Mouse (Mus musculus) kidney, embryonic 14.5 days (tissue): ENCODE results near the gene Ctcf. TPM values are rescaled to one million over a fixed set of nuclear protein-coding genes. Genes with fewer than 3 reads are reported as not detected.
"Not testable (repeated sequence)": the region's sequence is repeated elsewhere in the genome, so short reads cannot be mapped to it uniquely, and the experiment has no call there.

Source experiments
- ATAC-seq: fragments of 200-750 bp; cut with Nextera tagmentation; 2 replicates; pipeline ENCODE4 v1.8.0; 2017; ENCODE audit warnings: moderate number of reproducible peaks, mild to moderate bottlenecking, moderate TSS enrichment, moderate library complexity; ENCODE audit not compliant: low FRiP score, low TSS enrichment
- H3K27ac ChIP-seq: fragments of 300-500 bp; sonication (generic); 2 replicates; pipeline ENCODE4 v1.5.1; 2014; ENCODE audit warnings: low read depth, mild to moderate bottlenecking, low read length, moderate library complexity, mixed read lengths
- H3K27me3 ChIP-seq: fragments of 300-500 bp; sonication (generic); 2 replicates; pipeline ENCODE4 v1.6.1; 2014; ENCODE audit warnings: mild to moderate bottlenecking, low read length; ENCODE audit not compliant: control insufficient read depth, insufficient read depth
- H3K36me3 ChIP-seq: fragments of 300-500 bp; sonication (generic); 2 replicates; pipeline ENCODE4 v1.6.1; 2014; ENCODE audit warnings: low read length, mixed read lengths; ENCODE audit not compliant: control insufficient read depth, insufficient read depth
- H3K4me1 ChIP-seq: fragments of 300-500 bp; sonication (generic); 2 replicates; pipeline ENCODE4 v1.6.1; 2014; ENCODE audit warnings: low read length, mixed read lengths; ENCODE audit not compliant: control insufficient read depth, insufficient read depth
- H3K4me2 ChIP-seq: fragments of 300-500 bp; sonication (generic); replicated peaks from 2 replicates; pipeline ENCODE4 v1.6.1; 2014; ENCODE audit warnings: low read depth, mild to moderate bottlenecking, low read length
- H3K4me3 ChIP-seq: fragments of 300-500 bp; sonication (generic); 2 replicates; pipeline ENCODE4 v1.5.1; 2014; ENCODE audit warnings: mild to moderate bottlenecking, low read length
- H3K9ac ChIP-seq: fragments of 300-500 bp; sonication (generic); 2 replicates; pipeline ENCODE4 v1.6.1; 2014; ENCODE audit warnings: low read depth, mild to moderate bottlenecking, low read length, moderate library complexity
- H3K9me3 ChIP-seq: fragments of 300-500 bp; sonication (generic); 2 replicates; pipeline ENCODE4 v1.6.1; 2016; ENCODE audit warnings: low read length; ENCODE audit not compliant: control insufficient read depth
- WGBS: fragments of 180-500 bp; shearing (Covaris S2); extraction: QIAGEN DNeasy Blood & Tissue Kit; methylation state at CpG from one replicate; pipeline ENCODE4 v1.1.7; 2014; 5-methylcytosine and 5-hydroxymethylcytosine counted together
- polyA plus RNA-seq: library from polyadenylated mRNA; unstranded; fragments of >200 nt; fragmentation: Nextera tagmentation; extraction: Ambion mirVana; gene quantifications from 2 replicates; pipeline ENCODE4 v1.2.1, GENCODE M21; 2014

The Ctcf gene
- 73.0 and 139 TPM in 2 replicates for polyA plus RNA-seq

- Histone ChIP-seq H3K4me1 (peaks cover 16% of the 10 kb centered on the region), H3K4me3 (peak within 1 kb of the TSS; percentile 95), H3K27ac (peak within 1 kb of the TSS; percentile 100), H3K9me3 (no peaks in the 10 kb centered on the region), H3K9ac (peak within 1 kb of the TSS; percentile 99), H3K4me2 (peak within 1 kb of the TSS; percentile 53), H3K36me3 (no peaks in the 10 kb centered on the region), H3K27me3 (no peaks in the 10 kb centered on the region)
- WGBS = under 1% methylated on average over 88 of the region's 126 CpGs
- peak; percentile 91 for ATAC-seq
Measured at GRCm38 (mm10) chr8:105636018-105636962, at the start of gene Ctcf. Ctcf (plus strand) TSS chr8:105636568.

- Histone ChIP-seq H3K9ac (no peak overlapping the region), H3K4me3 (no peak overlapping the region), H3K27ac (no peak overlapping the region), H3K27me3 (no peaks in the 10 kb centered on the region), H3K9me3 (no peaks in the 10 kb centered on the region), H3K36me3 (no peaks in the 10 kb centered on the region), H3K4me2 (no peak overlapping the region), H3K4me1 (0 out of 2 replicates have a peak, but pooled peaks cover 4% of the 10 kb centered on the region)
- no peak for ATAC-seq
- 76% methylated on average over 2 of the region's 2 CpGs for WGBS
Measured at GRCm38 (mm10) chr8:105592431-105592830, 43.9 kb upstream of the Ctcf start.

GRCm38 (mm10) chr8:105593859-105594258 is 42.5 kb upstream of the Ctcf start:
- no peak overlapping the region; the same call in 1 of the 2 replicates for H3K9ac ChIP-seq
- ATAC-seq = peak; percentile 64
- no peaks in the 10 kb centered on the region for H3K36me3 ChIP-seq
- no peaks in the 10 kb centered on the region for H3K27me3 ChIP-seq
- H3K4me1 ChIP-seq = 0 out of 2 replicates have a peak, but pooled peaks cover 4% of the 10 kb centered on the region
- no peak overlapping the region; the same call in 1 of the 2 replicates for H3K4me3 ChIP-seq
- 11% methylated on average over 15 of the region's 15 CpGs for WGBS
- H3K9me3 ChIP-seq = no peaks in the 10 kb centered on the region
- H3K27ac ChIP-seq = 0 out of 2 replicates have a peak overlapping the region, but pooled peaks have one; percentile 24
- H3K4me2 ChIP-seq = peak overlapping the region; percentile 29

GRCm38 (mm10) chr8:105594451-105595242 is 41.7 kb upstream of the Ctcf start:
- Histone ChIP-seq H3K27me3 (no peaks in the 10 kb centered on the region), H3K4me1 (0 out of 2 replicates have a peak, but pooled peaks cover 4% of the 10 kb centered on the region), H3K4me2 (peak overlapping the region; percentile 29; the same call in 1 of the 2 replicates), H3K9me3 (no peaks in the 10 kb centered on the region), H3K36me3 (no peaks in the 10 kb centered on the region), H3K27ac (0 out of 2 replicates have a peak overlapping the region, but pooled peaks have one; percentile 24), H3K9ac (no peak overlapping the region; the same call in 1 of the 2 replicates), H3K4me3 (no peak overlapping the region)
- 63% methylated on average over 18 of the region's 18 CpGs for WGBS
- ATAC-seq = no peak

- H3K27ac ChIP-seq = no peak overlapping the region
- H3K4me1 ChIP-seq = 0 out of 2 replicates have a peak, but pooled peaks cover 4% of the 10 kb centered on the region
- ATAC-seq = peak; percentile 68
- H3K4me2 ChIP-seq = peak overlapping the region; percentile 37
- WGBS = 6% methylated on average over 14 of the region's 14 CpGs
- no peaks in the 10 kb centered on the region for H3K9me3 ChIP-seq
- 0 out of 2 replicates have a peak overlapping the region, but pooled peaks have one; percentile 8 for H3K9ac ChIP-seq
- no peaks in the 10 kb centered on the region for H3K27me3 ChIP-seq
- peak overlapping the region; percentile 16; the same call in 1 of the 2 replicates for H3K4me3 ChIP-seq
- H3K36me3 ChIP-seq = no peaks in the 10 kb centered on the region
Measured at GRCm38 (mm10) chr8:105596362-105597034, 39.9 kb upstream of the Ctcf start.

- 0 out of 2 replicates have a peak, but pooled peaks cover 4% of the 10 kb centered on the region for H3K4me1 ChIP-seq
- no peak for ATAC-seq
- no peak overlapping the region for H3K4me3 ChIP-seq
- H3K4me2 ChIP-seq = no peak overlapping the region
- no peaks in the 10 kb centered on the region for H3K36me3 ChIP-seq
- WGBS = 86% methylated on average over 6 of the region's 6 CpGs
- no peaks in the 10 kb centered on the region for H3K27me3 ChIP-seq
- no peak overlapping the region for H3K9ac ChIP-seq
- no peak overlapping the region for H3K27ac ChIP-seq
- H3K9me3 ChIP-seq = no peaks in the 10 kb centered on the region
Measured at GRCm38 (mm10) chr8:105598777-105599176, 37.6 kb upstream of the Ctcf start.

GRCm38 (mm10) chr8:105601301-105601700 is 35.1 kb upstream of the Ctcf start:
- Histone ChIP-seq H3K36me3 (no peaks in the 10 kb centered on the region), H3K4me2 (no peak overlapping the region), H3K4me1 (no peaks in the 10 kb centered on the region), H3K9me3 (no peaks in the 10 kb centered on the region), H3K27ac (no peak overlapping the region), H3K9ac (no peak overlapping the region), H3K4me3 (no peak overlapping the region), H3K27me3 (no peaks in the 10 kb centered on the region)
- ATAC-seq = no peak
- WGBS = 75% methylated on average over 5 of the region's 5 CpGs

- not testable (repeated sequence) for H3K36me3 ChIP-seq, H3K4me1 ChIP-seq, H3K27ac ChIP-seq, ATAC-seq, H3K27me3 ChIP-seq, H3K9ac ChIP-seq, H3K4me2 ChIP-seq, H3K9me3 ChIP-seq, H3K4me3 ChIP-seq
- 89% methylated on average over 2 of the region's 3 CpGs for WGBS
Measured at GRCm38 (mm10) chr8:105602540-105602939, 33.8 kb upstream of the Ctcf start.
